Mouse (Mus musculus): Measurements from ENCODE around the gene Bglap.

DNA sequence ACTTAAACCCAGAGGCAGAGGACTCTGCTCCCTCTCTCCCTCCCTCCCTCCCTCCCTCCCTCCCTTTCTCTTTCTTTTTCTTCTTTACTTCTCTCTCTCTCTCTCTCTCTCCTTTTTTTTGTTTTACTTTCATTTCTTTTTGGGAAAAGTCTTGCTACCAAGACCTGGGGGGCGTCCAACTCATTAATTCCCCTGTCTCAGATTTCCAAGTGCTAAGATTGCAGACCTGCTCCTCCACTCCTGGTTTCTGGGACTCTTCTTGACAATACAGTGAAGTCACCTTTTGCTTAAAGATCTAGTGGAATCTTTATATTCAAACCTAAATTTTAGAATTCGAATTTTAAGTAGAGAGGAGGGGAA lies 41.0 kb upstream of the Bglap start:
- no peak for TF ChIP-seq EP300 (IDR thresholded peaks at IDR 0.05; ENCODE audit: low read depth)
- no peak for TF ChIP-seq CTCF (IDR thresholded peaks at IDR 0.05; ENCODE audit: low read depth)
